Mouse (Mus musculus) CH12.LX (cell line): Measurements from ENCODE around the gene Rtf2. TPM values are rescaled to one million over a fixed set of nuclear protein-coding genes. Genes with fewer than 3 reads are reported as not detected.

ENCODE experiments used
- DNase-seq: peaks from one replicate; pipeline ENCODE4 v3.0.0-alpha.2; 2013; ENCODE audit errors: extremely low read depth
- H3K27ac ChIP-seq: 2 replicates; pipeline ENCODE4 v1.5.1; 2012; ENCODE audit warnings: low read depth, mild to moderate bottlenecking, control low read depth, moderate library complexity; ENCODE audit not compliant: insufficient read depth
- H3K27me3 ChIP-seq: replicated peaks from 2 replicates; pipeline ENCODE3; 2012; ENCODE audit warnings: inconsistent platforms
- H3K36me3 ChIP-seq, 2 experiments: replicated peaks in 1 of 2; 2 replicates each; pipeline versions ENCODE3 to v1.6.1; 2012; ENCODE audit warnings: inconsistent platforms in 1 of 2, low read length in 1 of 2, mild to moderate bottlenecking in 1 of 2, mixed read lengths in 1 of 2, moderate library complexity in 1 of 2; ENCODE audit not compliant: control insufficient read depth in 1 of 2, insufficient read depth in 1 of 2
- H3K4me1 ChIP-seq, 2 experiments: 2 replicates each; pipeline ENCODE4 v1.6.1; 2012; ENCODE audit warnings: inconsistent platforms in 1 of 2, moderate library complexity in 1 of 2; ENCODE audit not compliant: insufficient read depth in 2 of 2, control insufficient read depth in 1 of 2
- H3K4me2 ChIP-seq: 2 replicates; pipeline ENCODE4 v1.6.1; 2012; ENCODE audit warnings: low read depth, mild to moderate bottlenecking, control low read depth; ENCODE audit not compliant: poor library complexity, insufficient read depth, severe bottlenecking
- H3K4me3 ChIP-seq, 3 experiments: fragments of 150-350 bp in 1 of 3; sonication (generic) in 1 of 3; replicated peaks in 1 of 3; 2 replicates each; pipeline versions ENCODE3 to v1.5.1; 2011 to 2012; ENCODE audit warnings: low read depth in 2 of 3, low read length in 2 of 3, mild to moderate bottlenecking in 2 of 3, moderate library complexity in 2 of 3, control low read depth in 1 of 3, improper control_type of control experiment in 1 of 3, inconsistent platforms in 1 of 3, mixed read lengths in 1 of 3; ENCODE audit not compliant: poor library complexity in 1 of 3
- H3K79me2 ChIP-seq: replicated peaks from 2 replicates; pipeline ENCODE4 v1.6.1; 2012; ENCODE audit warnings: mild to moderate bottlenecking, moderate library complexity; ENCODE audit not compliant: control insufficient read depth, poor library complexity, insufficient read depth, severe bottlenecking; ENCODE audit errors: extremely low read depth
- H3K9ac ChIP-seq: 2 replicates; pipeline ENCODE4 v1.6.1; 2012; ENCODE audit warnings: low read depth, mild to moderate bottlenecking, control low read depth, moderate library complexity; ENCODE audit not compliant: insufficient read depth
- H3K9me3 ChIP-seq: replicated peaks from 2 replicates; pipeline ENCODE3; 2012; ENCODE audit warnings: low read length, inconsistent platforms, mixed read lengths
- BHLHE40 ChIP-seq: IDR thresholded peaks from 2 replicates; pipeline ENCODE4 v1.6.1; 2011; ENCODE audit warnings: mild to moderate bottlenecking, low read depth, low read length, improper control_type of control experiment
- CHD2 ChIP-seq: IDR thresholded peaks from 2 replicates; pipeline ENCODE4 v1.6.1; 2011; ENCODE audit warnings: low read length, improper control_type of control experiment
- CTCF ChIP-seq, 2 experiments: IDR thresholded peaks in 1 of 2; conservative IDR thresholded peaks in 1 of 2; 2 replicates each; pipeline ENCODE4 v1.5.1; 2011 to 2012; ENCODE audit warnings: low read depth in 2 of 2, low read length in 2 of 2, improper control_type of control experiment in 1 of 2, inconsistent platforms in 1 of 2, mild to moderate bottlenecking in 1 of 2, moderate library complexity in 1 of 2
- E2F4 ChIP-seq: IDR thresholded peaks from 2 replicates; pipeline ENCODE4 v1.6.1; 2011; ENCODE audit warnings: low read depth, low read length, improper control_type of control experiment; ENCODE audit not compliant: insufficient replicate concordance
- ELF1 ChIP-seq: IDR thresholded peaks from 2 replicates; pipeline ENCODE4 v1.6.1; 2014; ENCODE audit warnings: low read depth, mild to moderate bottlenecking, inconsistent platforms, low read length, improper control_type of control experiment
- EP300 ChIP-seq: IDR thresholded peaks from 2 replicates; pipeline ENCODE4 v1.6.1; 2011; ENCODE audit warnings: low read length, improper control_type of control experiment
- ETS1 ChIP-seq: conservative IDR thresholded peaks from 2 replicates; pipeline ENCODE4 v1.6.1; 2012; ENCODE audit warnings: low read depth, mild to moderate bottlenecking, inconsistent platforms, low read length, improper control_type of control experiment, moderate library complexity
- GABPA ChIP-seq: IDR thresholded peaks from 2 replicates; pipeline ENCODE4 v1.6.1; 2012; ENCODE audit warnings: low read depth, low read length, improper control_type of control experiment, inconsistent platforms; ENCODE audit not compliant: insufficient replicate concordance
- JUN ChIP-seq: IDR thresholded peaks from 2 replicates; pipeline ENCODE4 v1.6.1; 2011; ENCODE audit warnings: low read depth, mild to moderate bottlenecking, low read length, improper control_type of control experiment, moderate library complexity; ENCODE audit not compliant: insufficient read depth
- MAFK ChIP-seq: IDR thresholded peaks from 2 replicates; pipeline ENCODE4 v1.6.1; 2011; ENCODE audit warnings: low read length, improper control_type of control experiment; ENCODE audit not compliant: insufficient replicate concordance
- MAX ChIP-seq: IDR thresholded peaks from 2 replicates; pipeline ENCODE4 v1.6.1; 2011; ENCODE audit warnings: low read length, improper control_type of control experiment
- MEF2A ChIP-seq: IDR thresholded peaks from 2 replicates; pipeline ENCODE4 v1.6.1; 2014; ENCODE audit warnings: low read depth, mild to moderate bottlenecking, inconsistent platforms, low read length, improper control_type of control experiment, borderline replicate concordance
- MXI1 ChIP-seq: IDR thresholded peaks from 2 replicates; pipeline ENCODE4 v1.6.1; 2011; ENCODE audit warnings: mild to moderate bottlenecking, low read depth, low read length, improper control_type of control experiment
- MYC ChIP-seq: IDR thresholded peaks from 2 replicates; pipeline ENCODE4 v1.6.1; 2011; ENCODE audit warnings: low read depth, mild to moderate bottlenecking, improper control_type of control experiment, low read length
- NELFE ChIP-seq: IDR thresholded peaks from 2 replicates; pipeline ENCODE4 v1.6.1; 2011; ENCODE audit warnings: low read depth, low read length, improper control_type of control experiment
- PAX5 ChIP-seq: IDR thresholded peaks from 2 replicates; pipeline ENCODE4 v1.6.1; 2012; ENCODE audit warnings: low read length, inconsistent platforms, mixed read lengths
- POLR2A ChIP-seq: IDR thresholded peaks from 2 replicates; pipeline ENCODE4 v1.6.1; 2011; ENCODE audit warnings: low read depth, mild to moderate bottlenecking, improper control_type of control experiment, low read length
- POLR2AphosphoS2 ChIP-seq: IDR thresholded peaks from 2 replicates; pipeline ENCODE4 v1.6.1; 2011; ENCODE audit warnings: low read depth, low read length, improper control_type of control experiment
- RAD21 ChIP-seq: IDR thresholded peaks from 2 replicates; pipeline ENCODE4 v1.6.1; 2011; ENCODE audit warnings: low read depth, mild to moderate bottlenecking, low read length, improper control_type of control experiment, moderate library complexity
- RCOR1 ChIP-seq: conservative IDR thresholded peaks from 2 replicates; pipeline ENCODE4 v1.6.1; 2012; ENCODE audit warnings: low read depth, mild to moderate bottlenecking, inconsistent platforms, low read length, improper control_type of control experiment
- SIN3A ChIP-seq: IDR thresholded peaks from 2 replicates; pipeline ENCODE4 v1.6.1; 2012; ENCODE audit warnings: low read length, improper control_type of control experiment, inconsistent platforms
- TBP ChIP-seq: conservative IDR thresholded peaks from 2 replicates; pipeline ENCODE4 v1.6.1; 2011; ENCODE audit warnings: low read depth, low read length, improper control_type of control experiment
- UBTF ChIP-seq: IDR thresholded peaks from 2 replicates; pipeline ENCODE4 v1.6.1; 2012; ENCODE audit warnings: low read depth, mild to moderate bottlenecking, inconsistent platforms, low read length, improper control_type of control experiment, moderate library complexity
- USF1 ChIP-seq: IDR thresholded peaks from 2 replicates; pipeline ENCODE4 v1.6.1; 2014; ENCODE audit warnings: low read depth, mild to moderate bottlenecking, inconsistent platforms, low read length, improper control_type of control experiment
- ZC3H11A ChIP-seq: IDR thresholded peaks from 2 replicates; pipeline ENCODE4 v1.6.1; 2012; ENCODE audit warnings: low read depth, mild to moderate bottlenecking, inconsistent platforms, low read length, improper control_type of control experiment
- ZNF384 ChIP-seq: IDR thresholded peaks from 2 replicates; pipeline ENCODE4 v1.6.1; 2012; ENCODE audit warnings: low read depth, low read length, improper control_type of control experiment, inconsistent platforms
- dilution Hi-C: fragments of 300-500 bp; cut with MboI; formaldehyde crosslinking; loops from 2 replicates; pipeline ENCODE4 v1.14.3; 2020; ENCODE audit warnings: low sequenced_read_pairs; ENCODE audit not compliant: extremely low pct_unique_long_range_greater_than_20kb, extremely low pct_ligation_motif_present
- in situ Hi-C: fragments of 300-500 bp; cut with MboI; formaldehyde crosslinking; loops from 3 replicates; pipeline ENCODE4 v1.14.3; 2019; ENCODE audit warnings: low sequenced_read_pairs, low pct_ligation_motif_present, low pct_unique_long_range_greater_than_20kb, mixed read lengths
- polyA plus RNA-seq: library from polyadenylated mRNA; unstranded; fragments of >175 nt; gene quantifications from 2 replicates; pipeline ENCODE4 v1.2.1, GENCODE M21; 2012; ENCODE audit warnings: low read depth; ENCODE audit not compliant: insufficient read length
- total RNA-seq, 2 experiments: library from RNA; depleted of rRNA; stranded (reverse); fragments of 300-350 nt in 1 of 2; fragments of >200 nt in 1 of 2; gene quantifications; 2 replicates each; pipeline ENCODE4 v1.2.3; 2012 to 2014

Gene Rtf2
- total and polyA plus RNA-seq, 3 experiments: 60.3 to 72.9 (median 61.4) TPM

DNA sequence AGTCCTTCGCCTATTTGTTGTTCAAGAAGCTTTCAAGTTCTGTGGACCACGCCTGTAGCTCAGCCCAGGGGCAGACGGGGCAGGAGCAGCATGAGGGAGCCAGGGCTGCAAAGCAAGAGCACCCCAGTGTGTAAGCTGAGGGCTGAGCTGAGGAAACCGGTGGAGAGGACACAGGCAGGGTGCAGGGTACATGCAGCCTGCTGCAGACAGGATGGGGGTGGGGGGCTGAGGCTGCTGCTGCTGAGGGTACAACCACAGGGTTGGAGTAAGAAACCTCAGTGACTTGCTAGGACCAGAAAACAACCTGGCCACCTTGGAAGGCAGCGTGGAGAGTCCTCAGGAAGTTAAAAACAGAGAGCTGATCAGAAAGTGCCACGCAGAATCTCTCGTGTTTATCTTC, 39.9 kb downstream of the Rtf2 start:
- dilution Hi-C loops (no loop called here), in situ Hi-C loops (loop anchor here (25.0 kb wide), 1 partner anchor 607 kb away; no protein-coding TSS in a partner anchor)
- Histone ChIP-seq H3K9me3 (no peaks in the 10 kb centered on the region), H3K4me3 (no peak overlapping the region), H3K4me1 (peaks cover 4 to 11% of the 10 kb centered on the region in 2 experiments; a peak in 3 of 4 replicates), H3K4me2 (no peak overlapping the region), H3K36me3 (no peaks in the 10 kb centered on the region), H3K27ac (no peak overlapping the region), H3K79me2 (no peaks in the 10 kb centered on the region), H3K27me3 (peaks cover 36% of the 10 kb centered on the region), H3K9ac (no peak overlapping the region)
- no peak for TF ChIP-seq RAD21
- TF ChIP-seq SIN3A: no peak
- TF ChIP-seq JUN: no peak
- no peak for TF ChIP-seq UBTF
- no peak for TF ChIP-seq NELFE
- no peak for TF ChIP-seq POLR2A
- no peak for TF ChIP-seq CTCF (conservative IDR thresholded peaks at IDR 0.05 in 1 of 2, IDR thresholded peaks at IDR 0.05 in 1 of 2; ENCODE audit: low read depth in 2 of 2, low read length in 2 of 2)
- no peak for TF ChIP-seq USF1
- no peak for TF ChIP-seq MXI1
- TF ChIP-seq ZC3H11A: no peak
- TF ChIP-seq ELF1: no peak
- no peak for TF ChIP-seq MAFK
- TF ChIP-seq ZNF384: no peak
- no peak for TF ChIP-seq TBP
- TF ChIP-seq MYC: no peak
- no peak for TF ChIP-seq GABPA
- no peak for TF ChIP-seq MEF2A
- no peak for TF ChIP-seq CHD2
- no peak for DNase-seq

- H3K4me2 ChIP-seq: no peak overlapping the region
- H3K4me1 ChIP-seq: peaks cover under 1 to 7% of the 10 kb centered on the region in 2 experiments; a peak in 3 of 4 replicates
- no peak overlapping the region for H3K4me3 ChIP-seq
- no peaks in the 10 kb centered on the region for H3K9me3 ChIP-seq
- H3K36me3 ChIP-seq: no peaks in the 10 kb centered on the region
- in situ Hi-C loops: loop anchor here (25.0 kb wide), 1 partner anchor 605 kb away; no protein-coding TSS in a partner anchor
- H3K27me3 ChIP-seq: peaks cover 42% of the 10 kb centered on the region
- H3K9ac ChIP-seq: no peak overlapping the region
- dilution Hi-C loops: no loop called here
- TF ChIP-seq TBP (no peak), ZC3H11A (no peak), MAX (no peak), E2F4 (no peak), CTCF (conservative IDR thresholded peaks at IDR 0.05 in 1 of 2, IDR thresholded peaks at IDR 0.05 in 1 of 2; ENCODE audit: low read depth in 2 of 2, low read length in 2 of 2) (no peak), ETS1 (no peak), POLR2AphosphoS2 (no peak), CHD2 (no peak), MAFK (no peak), NELFE (no peak), RAD21 (no peak), EP300 (no peak), SIN3A (no peak), UBTF (no peak), MXI1 (no peak), ELF1 (no peak), PAX5 (no peak), RCOR1 (no peak), BHLHE40 (no peak), GABPA (no peak)
- no peaks in the 10 kb centered on the region for H3K79me2 ChIP-seq
- DNase-seq: no peak
- H3K27ac ChIP-seq: no peak overlapping the region
Measured at GRCm38 (mm10) chr2:172481654-172482385, 41.5 kb downstream of the Rtf2 start.
